Mouse (Mus musculus) lung, adult 18-20 months (tissue): ENCODE results near the gene Zfand6.

Source experiments
- DNase-seq, 2 experiments: peaks; one replicate each; pipeline ENCODE4 v3.0.0; 2022; ENCODE audit warnings: mixed read lengths in 2 of 2

The Zfand6 gene

GRCm38 (mm10) chr7:84689251-84690100 lies at the start of gene Zfand6:
Gene Zfand6 (minus strand): TSS chr7:84689959.
- DNase-seq = peak; percentile 98 to 99

- no peak for DNase-seq
These were observed 47.0 kb upstream of the Zfand6 start for GRCm38 (mm10) chr7:84736803-84737202.

- DNase-seq = no peak
These were observed 43.3 kb upstream of the Zfand6 start for GRCm38 (mm10) chr7:84733038-84733437.

GRCm38 (mm10) chr7:84732052-84732451 lies 42.3 kb upstream of the Zfand6 start:
- no peak for DNase-seq

- DNase-seq = peak; percentile 53 to 60
These were observed 41.3 kb upstream of the Zfand6 start for GRCm38 (mm10) chr7:84731076-84731475.

GRCm38 (mm10) chr7:84722804-84723459 lies 33.2 kb upstream of the Zfand6 start:
- no peak for DNase-seq

- no peak for DNase-seq
These were observed 20.7 kb upstream of the Zfand6 start for GRCm38 (mm10) chr7:84710287-84710958.

- DNase-seq = no peak
These were observed 17.1 kb upstream of the Zfand6 start for GRCm38 (mm10) chr7:84706877-84707276.

- DNase-seq = no peak
These were observed 346 bp upstream of the Zfand6 start for GRCm38 (mm10) chr7:84690101-84690509.

- DNase-seq = peak; percentile 28 to 30
These were observed 1.8 kb downstream of the Zfand6 start for GRCm38 (mm10) chr7:84687653-84688580.

GRCm38 (mm10) chr7:84686380-84686779 lies 3.4 kb downstream of the Zfand6 start:
- DNase-seq = no peak

- DNase-seq = no peak
These were observed 5.1 kb downstream of the Zfand6 start for GRCm38 (mm10) chr7:84684675-84685074.

GRCm38 (mm10) chr7:84681558-84681957 lies 8.2 kb downstream of the Zfand6 start:
- no peak for DNase-seq

- no peak for DNase-seq
These were observed 8.8 kb downstream of the Zfand6 start for GRCm38 (mm10) chr7:84680931-84681330.

GRCm38 (mm10) chr7:84680092-84680491 lies 9.7 kb downstream of the Zfand6 start:
- no peak for DNase-seq

GRCm38 (mm10) chr7:84679264-84679663 lies 10.5 kb downstream of the Zfand6 start:
- peak; percentile 80 to 85 for DNase-seq

GRCm38 (mm10) chr7:84673103-84673502 lies 16.7 kb downstream of the Zfand6 start:
- DNase-seq = no peak

GRCm38 (mm10) chr7:84669554-84670152 lies 20.1 kb downstream of the Zfand6 start:
- no peak for DNase-seq

GRCm38 (mm10) chr7:84667946-84668345 lies 21.8 kb downstream of the Zfand6 start:
- no peak for DNase-seq

GRCm38 (mm10) chr7:84652740-84653139 lies 37.0 kb downstream of the Zfand6 start:
- DNase-seq = no peak

- no peak for DNase-seq
These were observed 37.8 kb downstream of the Zfand6 start for GRCm38 (mm10) chr7:84651987-84652321.
